ENCODE assay signal across 8 mouse cellular contexts in genomic region chrX:168672425-168672824, GRCm38 (mm10). TPM values are rescaled to one million over a fixed set of nuclear protein-coding genes. Genes with fewer than 3 reads are reported as not detected.
A peak's percentile ranks its signal among the peaks of the same experiment; 100 is the strongest.
DNase-seq lines count a peak whose midpoint lies in the region; ATAC-seq and TF ChIP-seq lines count a peak whose summit lies in the region.

No protein-coding gene starts in this region.

- peak; percentile 37; the same call in 1 of the 2 replicates for TF ChIP-seq POLR2A in CH12.LX (IDR thresholded peaks at IDR 0.05; ENCODE audit: low read depth, low read length)

- DNase-seq in CH12.LX (ENCODE audit: extremely low read depth), result peak; percentile 86
- peak; percentile 58 for DNase-seq in fibroblast of lung, adult 2 months (ENCODE audit: low read depth)
- DNase-seq in kidney, postnatal 14 days, result peak; percentile 83
- DNase-seq in testis, postnatal 10 days (ENCODE audit: low spot score), result peak; percentile 38

- in situ Hi-C loops in CH12.LX (cut with MboI; ENCODE audit: low pct_ligation_motif_present, low pct_unique_long_range_greater_than_20kb, low sequenced_read_pairs), result no loop called here

- 0 out of 2 replicates have a peak, but pooled peaks cover 3% of the 10 kb centered on the region for H3K79me2 ChIP-seq in CH12.LX (replicated peaks; ENCODE audit: control insufficient read depth, extremely low read depth, insufficient read depth, poor library complexity, severe bottlenecking)

- no peaks in the 10 kb centered on the region for H3K4me1 ChIP-seq in CH12.LX (ENCODE audit: control insufficient read depth in 1 of 2, insufficient read depth in 2 of 2)
- H3K4me1 ChIP-seq in brown adipose tissue, adult 24 weeks (ENCODE audit: control insufficient read depth, insufficient read depth, insufficient read length, low read length), result no peaks in the 10 kb centered on the region
- 0 out of 2 replicates have a peak, but pooled peaks cover 2% of the 10 kb centered on the region for H3K4me1 ChIP-seq in heart, embryonic 15.5 days (replicated peaks)
- no peaks in the 10 kb centered on the region; the same call in 1 of the 2 replicates for H3K4me1 ChIP-seq in liver, embryonic 16.5 days (ENCODE audit: control insufficient read depth, low read depth, low read length)
- H3K4me1 ChIP-seq in neural tube, embryonic 12.5 days, result no peaks in the 10 kb centered on the region

- peak; percentile 65 for ATAC-seq in heart, embryonic 15.5 days (replicated peaks; ENCODE audit: insufficient number of reproducible peaks, insufficient read depth, low FRiP score, low read depth)
- ATAC-seq in liver, embryonic 16.5 days (ENCODE audit: low read depth), result peak; percentile 62
- peak; percentile 57 for ATAC-seq in neural tube, embryonic 12.5 days (ENCODE audit: low FRiP score, low read depth)

- WGBS in heart, embryonic 15.5 days, result 5% methylated on average over 9 of the region's 9 CpGs
- 20% methylated on average over 9 of the region's 9 CpGs for WGBS in liver, embryonic 16.5 days (ENCODE audit: insufficient replicate concordance)
- 20% methylated on average over 9 of the region's 9 CpGs for WGBS in neural tube, embryonic 12.5 days

- no peak for TF ChIP-seq EP300 in CH12.LX (IDR thresholded peaks at IDR 0.05; ENCODE audit: low read length)

- H3K9ac ChIP-seq in CH12.LX (ENCODE audit: insufficient read depth, low read depth), result peak overlapping the region; percentile 94
- peak overlapping the region; percentile 68 for H3K9ac ChIP-seq in heart, embryonic 15.5 days
- H3K9ac ChIP-seq in liver, embryonic 16.5 days (ENCODE audit: low read depth, low read length), result peak overlapping the region; percentile 70
- H3K9ac ChIP-seq in neural tube, embryonic 12.5 days, result no peak overlapping the region

- peaks cover 15 to 28% of the 10 kb centered on the region in 2 experiments for H3K36me3 ChIP-seq in CH12.LX (replicated peaks in 1 of 2; ENCODE audit: control insufficient read depth in 1 of 2, insufficient read depth in 1 of 2, low read length in 1 of 2)
- H3K36me3 ChIP-seq in heart, embryonic 15.5 days, result no peaks in the 10 kb centered on the region; the same call in 1 of the 2 replicates
- peaks cover 2% of the 10 kb centered on the region for H3K36me3 ChIP-seq in liver, embryonic 16.5 days (ENCODE audit: control insufficient read depth, insufficient read depth)
- H3K36me3 ChIP-seq in neural tube, embryonic 12.5 days, result 0 out of 2 replicates have a peak, but pooled peaks cover 4% of the 10 kb centered on the region

- H3K4me3 ChIP-seq in CH12.LX (replicated peaks in 1 of 3; ENCODE audit: low read depth in 2 of 3, low read length in 2 of 3, poor library complexity in 1 of 3), result peak overlapping the region; percentile 67 to 98 (median 74)
- peak overlapping the region; percentile 90 for H3K4me3 ChIP-seq in brown adipose tissue, adult 24 weeks (ENCODE audit: insufficient read depth, low read depth, low read length)
- peak overlapping the region; percentile 68 for H3K4me3 ChIP-seq in heart, embryonic 15.5 days
- H3K4me3 ChIP-seq in liver, embryonic 16.5 days (ENCODE audit: low read depth, low read length), result peak overlapping the region; percentile 64
- peak overlapping the region; percentile 49 for H3K4me3 ChIP-seq in neural tube, embryonic 12.5 days

- H3K9me3 ChIP-seq in CH12.LX (replicated peaks; ENCODE audit: low read length), result no peaks in the 10 kb centered on the region
- H3K9me3 ChIP-seq in heart, embryonic 15.5 days (replicated peaks), result no peaks in the 10 kb centered on the region
- H3K9me3 ChIP-seq in liver, embryonic 16.5 days (replicated peaks; ENCODE audit: control insufficient read depth, low read length), result no peaks in the 10 kb centered on the region
- no peaks in the 10 kb centered on the region for H3K9me3 ChIP-seq in neural tube, embryonic 12.5 days

- H3K27ac ChIP-seq in CH12.LX (ENCODE audit: insufficient read depth, low read depth), result peak overlapping the region; percentile 96; the same call in 1 of the 2 replicates
- H3K27ac ChIP-seq in brown adipose tissue, adult 24 weeks (replicated peaks; ENCODE audit: low read depth, low read length), result no peak overlapping the region
- peak overlapping the region; percentile 99 for H3K27ac ChIP-seq in heart, embryonic 15.5 days
- peak overlapping the region; percentile 95 for H3K27ac ChIP-seq in liver, embryonic 16.5 days (ENCODE audit: low read length)
- no peak overlapping the region for H3K27ac ChIP-seq in neural tube, embryonic 12.5 days

- TF ChIP-seq RAD21 in CH12.LX (IDR thresholded peaks at IDR 0.05; ENCODE audit: low read depth, low read length), result no peak

- TF ChIP-seq CTCF in CH12.LX (conservative IDR thresholded peaks at IDR 0.05 in 1 of 2, IDR thresholded peaks at IDR 0.05 in 1 of 2; ENCODE audit: low read depth in 2 of 2, low read length in 2 of 2), result no peak

- H3K4me2 ChIP-seq in CH12.LX (ENCODE audit: insufficient read depth, low read depth, poor library complexity, severe bottlenecking), result peak overlapping the region; percentile 81
- H3K4me2 ChIP-seq in heart, embryonic 15.5 days, result peak overlapping the region; percentile 86
- peak overlapping the region; percentile 78 for H3K4me2 ChIP-seq in liver, embryonic 16.5 days (ENCODE audit: low read depth, low read length)
- H3K4me2 ChIP-seq in neural tube, embryonic 12.5 days (replicated peaks), result peak overlapping the region; percentile 70

- no peaks in the 10 kb centered on the region for H3K27me3 ChIP-seq in CH12.LX (replicated peaks)
- no peaks in the 10 kb centered on the region for H3K27me3 ChIP-seq in heart, embryonic 15.5 days
- H3K27me3 ChIP-seq in liver, embryonic 16.5 days (ENCODE audit: control insufficient read depth, insufficient read depth, low read depth, low read length), result no peaks in the 10 kb centered on the region
- no peaks in the 10 kb centered on the region; the same call in 1 of the 2 replicates for H3K27me3 ChIP-seq in neural tube, embryonic 12.5 days (replicated peaks)

- dilution Hi-C loops in CH12.LX (cut with MboI; ENCODE audit: extremely low pct_ligation_motif_present, extremely low pct_unique_long_range_greater_than_20kb, low sequenced_read_pairs), result no loop called here

TF ChIP-seq in CH12.LX, 34 proteins besides CTCF, POLR2A, EP300 and RAD21:
- peak; percentile 89 for TF ChIP-seq ZNF384 (IDR thresholded peaks at IDR 0.05; ENCODE audit: low read depth, low read length)
- TF ChIP-seq HCFC1 (IDR thresholded peaks at IDR 0.05; ENCODE audit: low read depth, low read length), result peak; percentile 89
- peak; percentile 40; the same call in 1 of the 2 replicates for TF ChIP-seq ELF1 (IDR thresholded peaks at IDR 0.05; ENCODE audit: low read depth, low read length)
- peak; percentile 74; the same call in 1 of the 2 replicates for TF ChIP-seq KAT2A (IDR thresholded peaks at IDR 0.05; ENCODE audit: insufficient replicate concordance, low read length)
- no peak for TF ChIP-seq IRF4 (IDR thresholded peaks at IDR 0.05; ENCODE audit: low read depth, low read length)
- TF ChIP-seq NELFE (IDR thresholded peaks at IDR 0.05; ENCODE audit: low read depth, low read length), result 0 out of 2 replicates have a peak, but pooled peaks have one; percentile 35
- no peak for TF ChIP-seq ZKSCAN1 (IDR thresholded peaks at IDR 0.05; ENCODE audit: borderline replicate concordance, low read depth, low read length)
- TF ChIP-seq TBP (conservative IDR thresholded peaks at IDR 0.05; ENCODE audit: low read depth, low read length), result 0 out of 2 replicates have a peak, but pooled peaks have one; percentile 27
- TF ChIP-seq SIN3A (IDR thresholded peaks at IDR 0.05; ENCODE audit: low read length), result peak; percentile 81
TF ChIP-seq in CH12.LX: peak in this region for 7.

RNA-seq across cellular contexts. Expression of gene Msl3, which starts 1.3 kb away (rescaled TPM):
- total RNA-seq in CH12.LX (2012; rRNA removed) (27.6 and 32.4 TPM in 2 replicates), CH12.LX (2014; rRNA removed) (79.9 and 84.5 TPM in 2 replicates)
- 41.9 and 42.7 TPM in 2 replicates for polyA plus RNA-seq in CH12.LX (2012; ENCODE audit: insufficient read length, low read depth)
- polyA plus RNA-seq in brown adipose tissue, adult 24 weeks (2012; ENCODE audit: insufficient read depth, insufficient read length, missing spikeins), result 21.9 and 22.7 TPM in 2 replicates
- polyA plus RNA-seq in heart, embryonic 15.5 days (2015; fragmentation: Nextera tagmentation; extraction: Ambion mirVana), result 34.6 and 36.3 TPM in 2 replicates
- 14.6 and 16.0 TPM in 2 replicates for polyA plus RNA-seq in liver, embryonic 16.5 days (2015; fragmentation: Nextera tagmentation; extraction: Ambion mirVana)
- polyA plus RNA-seq in neural tube, embryonic 12.5 days (2016; fragmentation: Nextera tagmentation; extraction: Ambion mirVana), result 24.1 and 26.1 TPM in 2 replicates

Comparison
In these comparisons a context has a peak if more than half of its experiments do, and no peak if none do; other contexts are left out.
1. H3K27ac ChIP-seq: peak in CH12.LX (single experiment), heart, embryonic 15.5 days (single experiment) and liver, embryonic 16.5 days (single experiment); none in brown adipose tissue, adult 24 weeks (single experiment) and neural tube, embryonic 12.5 days (single experiment).
2. Peak in every context shown above with its lines, with median percentiles within 50 percentile points of each other: DNase-seq, H3K4me2 ChIP-seq, H3K4me3 ChIP-seq and ATAC-seq.